Comparison of ENCODE assay signal across 22 mouse cellular contexts in genomic region chr5:53663665-53664064, GRCm38 (mm10). TPM values are rescaled to one million over a fixed set of nuclear protein-coding genes. Genes with fewer than 3 reads are reported as not detected.
DNase-seq lines count a peak whose midpoint lies in the region; ATAC-seq and TF ChIP-seq lines count a peak whose summit lies in the region.
"Had no signal": no experiment of that assay in that cellular context is flagged by ENCODE, and none has a peak within 500 bp of the region (broad histone marks: within the 10 kb centered on the region; RNA-seq: fewer than 3 reads in every experiment).

No protein-coding gene starts in this region.

- H3K4me3 ChIP-seq in intestine, embryonic 14.5 days (ENCODE audit: low read depth, low read length) = no peak overlapping the region
- H3K4me3 ChIP-seq in intestine, embryonic 16.5 days (ENCODE audit: low read length) = no peak overlapping the region
- no peak overlapping the region for H3K4me3 ChIP-seq in myocyte

- no peaks in the 10 kb centered on the region for H3K27me3 ChIP-seq in intestine, embryonic 14.5 days (replicated peaks; ENCODE audit: control insufficient read depth, insufficient read depth, low read length)
- no peaks in the 10 kb centered on the region for H3K27me3 ChIP-seq in intestine, embryonic 16.5 days (replicated peaks; ENCODE audit: control insufficient read depth, insufficient read depth, low read length)
- no peaks in the 10 kb centered on the region for H3K27me3 ChIP-seq in myocyte (ENCODE audit: control insufficient read depth, insufficient read depth, insufficient read length)
- H3K27me3 ChIP-seq: CH12.LX, Patski had no signal

- ATAC-seq in intestine, embryonic 14.5 days (replicated peaks; ENCODE audit: low FRiP score, low TSS enrichment, low read depth) = no peak
- ATAC-seq in intestine, embryonic 16.5 days = no peak
- ATAC-seq in frontal cortex, adult (ENCODE audit: low TSS enrichment) = no peak
- ATAC-seq: activated CD4-positive, CD25-positive, alpha-beta regulatory T cell, adult 4 months; CD4-positive, CD25-positive, alpha-beta regulatory T cell, adult 4 months; Patski had no signal

- no peaks in the 10 kb centered on the region for H3K36me3 ChIP-seq in intestine, embryonic 14.5 days (ENCODE audit: control insufficient read depth, insufficient read depth, low read length)
- no peaks in the 10 kb centered on the region for H3K36me3 ChIP-seq in intestine, embryonic 16.5 days (ENCODE audit: control insufficient read depth, insufficient read depth, low read length)
- peaks cover 14% of the 10 kb centered on the region for H3K36me3 ChIP-seq in myocyte (ENCODE audit: control insufficient read depth, insufficient read depth)

- no peak overlapping the region for H3K9ac ChIP-seq in intestine, embryonic 14.5 days (ENCODE audit: low read length)
- H3K9ac ChIP-seq in intestine, embryonic 16.5 days (ENCODE audit: low read depth, low read length) = no peak overlapping the region

- H3K79me2 ChIP-seq in myocyte (ENCODE audit: control insufficient read depth, insufficient read depth) = no peaks in the 10 kb centered on the region

- H3ac ChIP-seq in myocyte (ENCODE audit: control insufficient read depth, insufficient read length) = no peak overlapping the region

- H3K27ac ChIP-seq in intestine, embryonic 14.5 days (ENCODE audit: low read depth) = no peak overlapping the region
- no peak overlapping the region for H3K27ac ChIP-seq in intestine, embryonic 16.5 days (ENCODE audit: low read length)

- no peak overlapping the region for H3K4me2 ChIP-seq in intestine, embryonic 14.5 days (ENCODE audit: low read length)
- H3K4me2 ChIP-seq in intestine, embryonic 16.5 days (ENCODE audit: low read depth, low read length) = no peak overlapping the region
- no peak overlapping the region for H3K4me2 ChIP-seq in myocyte (ENCODE audit: low read depth)

- TF ChIP-seq POLR2A in myocyte (IDR thresholded peaks at IDR 0.05; ENCODE audit: insufficient read length, low read depth) = no peak

- H3K4me1 ChIP-seq in intestine, embryonic 14.5 days (replicated peaks; ENCODE audit: control insufficient read depth, insufficient read depth, low read length) = no peaks in the 10 kb centered on the region
- H3K4me1 ChIP-seq in intestine, embryonic 16.5 days (ENCODE audit: control insufficient read depth, insufficient read depth, low read length) = no peaks in the 10 kb centered on the region

- DNase-seq in heart, adult 11 months = peak; percentile 80
- no peak for DNase-seq in heart, adult 9 months (ENCODE audit: low spot score in 2 of 2)
- DNase-seq in intestine, embryonic 14.5 days (ENCODE audit: low spot score) = peak; percentile 32
- DNase-seq: adrenal gland, adult 2 months; adrenal gland, adult 8-10 months; adrenal gland, postnatal 10 days; adrenal gland, postnatal 14 days; adrenal gland, postnatal 25 days; adrenal gland, postnatal 36 days; B cell, adult 2 months; cerebellum, adult 11 months; cerebellum, adult 11-12 months; cerebellum, adult 18-20 months had no signal

- no peaks in the 10 kb centered on the region for H3K9me3 ChIP-seq in intestine, embryonic 14.5 days (ENCODE audit: control insufficient read depth, low read length)
- no peaks in the 10 kb centered on the region for H3K9me3 ChIP-seq in intestine, embryonic 16.5 days (ENCODE audit: control insufficient read depth, low read length)
- H3K9me3 ChIP-seq: G1E had no signal

TF ChIP-seq in myocyte, 11 proteins besides CTCF, POLR2A, EP300 and RAD21:
- TF ChIP-seq REST (IDR thresholded peaks at IDR 0.05; ENCODE audit: insufficient read depth, insufficient read length) (no peak), POLR2AphosphoS2 (IDR thresholded peaks at IDR 0.05; ENCODE audit: insufficient read length, low read depth) (peak; percentile 74)

RNA-seq across cellular contexts. Expression of gene Cckar, which starts 43.8 kb away (rescaled TPM):
- 13.2 and 27.2 TPM in 2 replicates for polyA plus RNA-seq in intestine, embryonic 14.5 days (2014; fragmentation: Nextera tagmentation; extraction: Ambion mirVana)
- 45.8 and 46.4 TPM in 2 replicates for polyA plus RNA-seq in intestine, embryonic 16.5 days (2015; fragmentation: Nextera tagmentation; extraction: Ambion mirVana)
- not detected for polyA plus RNA-seq in myocyte (2012; fragmentation: generic; extraction: Trizol)
- polyA plus RNA-seq: activated CD4-positive, CD25-positive, alpha-beta regulatory T cell, adult 4 months; C2C12; CD4-positive, CD25-positive, alpha-beta regulatory T cell, adult 4 months; G1E; Patski had no signal

Comparison
In these comparisons a context has a peak if more than half of its experiments do, and no peak if none do; other contexts are left out.
1. DNase-seq: peak in heart, adult 11 months (single experiment) and intestine, embryonic 14.5 days (single experiment); none in heart, adult 9 months (0 of 2).
2. RNA of gene Cckar, which starts 43.8 kb away (polyA plus RNA-seq): 45.8 to 46.4 TPM in intestine, embryonic 16.5 days and 13.2 to 27.2 TPM in intestine, embryonic 14.5 days; not detected in myocyte (single experiment); every median in the first group is over 10 times any median in the second.